Mouse (Mus musculus): ENCODE results near the gene Rabl3.

The Rabl3 gene

GRCm38 (mm10) chr16:37539611-37540580 lies at the start of gene Rabl3, which contains the start of gene Gtf2e1:
TSS of gene Rabl3 (plus strand) at chr16:37539885.
TSS of gene Gtf2e1 (minus strand) at chr16:37539789.
- DNase-seq (ENCODE audit: low spot score), result peak; percentile 93

GRCm38 (mm10) chr16:37495017-37495416 lies 44.7 kb upstream of the Rabl3 start:
- no peak for DNase-seq (ENCODE audit: low spot score)

- DNase-seq (ENCODE audit: low spot score), result no peak
These were observed 41.1 kb upstream of the Rabl3 start for GRCm38 (mm10) chr16:37498581-37498980.

- DNase-seq (ENCODE audit: low spot score), result no peak
These were observed 35.2 kb upstream of the Rabl3 start for GRCm38 (mm10) chr16:37504517-37504916.

- no peak for DNase-seq (ENCODE audit: low spot score)
These were observed 32.9 kb upstream of the Rabl3 start for GRCm38 (mm10) chr16:37506751-37507150.

GRCm38 (mm10) chr16:37511489-37511888 lies 28.2 kb upstream of the Rabl3 start:
- no peak for DNase-seq (ENCODE audit: low spot score)

GRCm38 (mm10) chr16:37514644-37515043 lies 25.0 kb upstream of the Rabl3 start:
- no peak for DNase-seq (ENCODE audit: low spot score)

- no peak for DNase-seq (ENCODE audit: low spot score)
These were observed 23.2 kb upstream of the Rabl3 start for GRCm38 (mm10) chr16:37516376-37516993.

- no peak for DNase-seq (ENCODE audit: low spot score)
These were observed 22.0 kb upstream of the Rabl3 start for GRCm38 (mm10) chr16:37517596-37518211.

GRCm38 (mm10) chr16:37518662-37519061 lies 21.0 kb upstream of the Rabl3 start:
- DNase-seq (ENCODE audit: low spot score), result no peak

GRCm38 (mm10) chr16:37519721-37520120 lies 20.0 kb upstream of the Rabl3 start:
- DNase-seq (ENCODE audit: low spot score), result no peak

- DNase-seq (ENCODE audit: low spot score), result no peak
These were observed 19.3 kb upstream of the Rabl3 start for GRCm38 (mm10) chr16:37520190-37521040.

GRCm38 (mm10) chr16:37522100-37522697 lies 17.5 kb upstream of the Rabl3 start:
- no peak for DNase-seq (ENCODE audit: low spot score)

GRCm38 (mm10) chr16:37525121-37525520 lies 14.6 kb upstream of the Rabl3 start:
- DNase-seq (ENCODE audit: low spot score), result no peak

GRCm38 (mm10) chr16:37526688-37527223 lies 12.9 kb upstream of the Rabl3 start:
- DNase-seq (ENCODE audit: low spot score), result no peak

- no peak for DNase-seq (ENCODE audit: low spot score)
These were observed 9.5 kb upstream of the Rabl3 start for GRCm38 (mm10) chr16:37530170-37530569.

- no peak for DNase-seq (ENCODE audit: low spot score)
These were observed 7.6 kb upstream of the Rabl3 start for GRCm38 (mm10) chr16:37532046-37532445.

- no peak for DNase-seq (ENCODE audit: low spot score)
These were observed 6.2 kb upstream of the Rabl3 start for GRCm38 (mm10) chr16:37533369-37534068.

GRCm38 (mm10) chr16:37539240-37539610 lies 460 bp upstream of the Rabl3 start:
- DNase-seq (ENCODE audit: low spot score), result no peak

- DNase-seq (ENCODE audit: low spot score), result no peak
These were observed 1.1 kb downstream of the Rabl3 start for GRCm38 (mm10) chr16:37540776-37541175.
